Mouse (Mus musculus): ENCODE measurements at regions not wholly inside any gene's neighbourhood (a gene's known extent, or its start where the extent isn't known, plus 50 kb on each side); places are given as distances from the start of the nearest gene placed in this dataset.

- DNase-seq (ENCODE audit: low spot score in 2 of 2): no peak
Observed at GRCm38 (mm10) chr3:45198994-45199589, 179.1 kb upstream of the Pcdh10 start.

- DNase-seq (ENCODE audit: low spot score in 2 of 2): no peak
Observed at GRCm38 (mm10) chr3:45204392-45205043, 173.7 kb upstream of the Pcdh10 start.

- no peak for DNase-seq (ENCODE audit: low spot score in 2 of 2)
Observed at GRCm38 (mm10) chr3:45231641-45232433, 146.4 kb upstream of the Pcdh10 start.

- DNase-seq (ENCODE audit: low spot score in 2 of 2): no peak
Observed at GRCm38 (mm10) chr3:45238457-45238856, 139.7 kb upstream of the Pcdh10 start.

- DNase-seq (ENCODE audit: low spot score in 2 of 2): no peak
Observed at GRCm38 (mm10) chr3:45245456-45245855, 132.7 kb upstream of the Pcdh10 start.

- no peak for DNase-seq (ENCODE audit: low spot score in 2 of 2)
Observed at GRCm38 (mm10) chr3:45246601-45247000, 131.6 kb upstream of the Pcdh10 start.

- no peak for DNase-seq (ENCODE audit: low spot score in 2 of 2)
Observed at GRCm38 (mm10) chr3:45276783-45277182, 101.4 kb upstream of the Pcdh10 start.

GRCm38 (mm10) chr3:45297242-45297853, 80.8 kb upstream of the Pcdh10 start:
- peak; percentile 3 to 6 for DNase-seq (ENCODE audit: low spot score in 2 of 2)

GRCm38 (mm10) chr3:45319257-45319656, 58.9 kb upstream of the Pcdh10 start:
- no peak for DNase-seq (ENCODE audit: low spot score in 2 of 2)

Data from gastrocnemius, adult 8-10 months (tissue).